Mouse (Mus musculus): ENCODE results near the gene Apopt1. TPM values are rescaled to one million over a fixed set of nuclear protein-coding genes. Genes with fewer than 3 reads are reported as not detected.

Apopt1 gene
- polyA plus RNA-seq, 1 experiment from 2014 or later: 47.9 TPM

- no peak for ATAC-seq (ENCODE audit: borderline replicate concordance, extremely low read depth, low FRiP score, low TSS enrichment)
Observed at GRCm38 (mm10) chr12:111737370-111737769, 24.3 kb downstream of the Apopt1 start.

GRCm38 (mm10) chr12:111738754-111739153, 25.7 kb downstream of the Apopt1 start:
- 18% methylated on average over 3 of the region's 3 CpGs for WGBS
- no peak for ATAC-seq (ENCODE audit: borderline replicate concordance, extremely low read depth, low FRiP score, low TSS enrichment)

More at GRCm38 (mm10) chr12:111737370-111737769, 24.3 kb downstream of the Apopt1 start:
- no peaks in the 10 kb centered on the region for H3K36me3 ChIP-seq
- 0 out of 2 replicates have a peak overlapping the region, but pooled peaks have one; percentile 6 for H3K27ac ChIP-seq
- no peak overlapping the region for H3K9ac ChIP-seq
- H3K9me3 ChIP-seq: no peaks in the 10 kb centered on the region
- H3K4me1 ChIP-seq: no peaks in the 10 kb centered on the region
- no peak overlapping the region for H3K4me2 ChIP-seq
- 51% methylated on average over 9 of the region's 9 CpGs for WGBS
- no peaks in the 10 kb centered on the region for H3K27me3 ChIP-seq
- no peak overlapping the region for H3K4me3 ChIP-seq

DNA sequence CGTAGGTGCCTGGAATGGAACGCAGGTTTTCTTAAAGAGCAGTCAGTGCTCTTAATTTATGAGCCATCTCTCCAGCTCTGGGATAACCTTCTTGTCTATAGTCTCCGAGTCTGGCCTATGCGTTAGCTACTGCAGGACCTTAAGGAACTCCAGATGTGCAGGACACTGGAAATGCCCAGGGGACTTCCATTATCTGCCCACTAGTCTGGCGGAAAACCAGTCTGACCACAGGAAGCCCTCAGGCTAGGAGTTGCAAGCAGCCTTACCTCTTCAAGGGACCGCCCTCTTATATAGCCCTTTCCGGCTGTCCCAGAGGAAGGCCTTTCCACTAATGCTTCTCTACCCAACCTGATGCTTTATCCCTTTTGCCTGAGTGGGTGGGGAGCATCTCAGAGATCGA, 28.3 kb downstream of the Apopt1 start:
- H3K36me3 ChIP-seq: no peaks in the 10 kb centered on the region

More at GRCm38 (mm10) chr12:111738754-111739153, 25.7 kb downstream of the Apopt1 start:
- no peaks in the 10 kb centered on the region for H3K27me3 ChIP-seq
- H3K4me3 ChIP-seq: no peak overlapping the region
- no peaks in the 10 kb centered on the region for H3K9me3 ChIP-seq
- no peak overlapping the region for H3K4me2 ChIP-seq
- no peaks in the 10 kb centered on the region for H3K36me3 ChIP-seq
- no peak overlapping the region for H3K27ac ChIP-seq
- H3K9ac ChIP-seq: no peak overlapping the region
- H3K4me1 ChIP-seq: peaks cover 7% of the 10 kb centered on the region

DNA sequence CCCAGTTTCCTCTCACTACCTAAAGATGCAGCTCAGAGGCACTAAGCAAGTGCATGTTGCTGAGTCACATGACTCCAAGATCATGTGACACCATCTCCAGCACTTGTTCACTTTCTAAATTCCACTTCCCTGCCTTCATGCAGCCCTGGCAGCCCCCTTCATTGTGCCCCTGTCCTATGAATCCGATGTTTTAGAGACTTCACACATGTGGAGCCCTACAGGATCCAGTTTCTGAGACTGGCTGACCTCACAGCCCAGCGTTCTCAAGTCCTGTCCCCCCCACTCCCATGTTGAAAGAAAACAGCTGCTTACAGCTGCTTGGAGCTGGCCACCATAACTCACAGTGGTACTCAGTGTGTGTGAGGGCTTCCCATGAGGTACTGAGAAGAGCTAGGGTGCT, 30.4 kb downstream of the Apopt1 start:
- ATAC-seq (ENCODE audit: borderline replicate concordance, extremely low read depth, low FRiP score, low TSS enrichment): peak; percentile 78

More for the DNA sequence above, 28.3 kb downstream of the Apopt1 start:
- no peak for ATAC-seq (ENCODE audit: borderline replicate concordance, extremely low read depth, low FRiP score, low TSS enrichment)
- no peak overlapping the region for H3K9ac ChIP-seq
- no peak overlapping the region for H3K4me2 ChIP-seq
- H3K4me3 ChIP-seq: no peak overlapping the region
- no peak overlapping the region for H3K27ac ChIP-seq
- no peaks in the 10 kb centered on the region for H3K27me3 ChIP-seq
- peaks cover 21% of the 10 kb centered on the region for H3K4me1 ChIP-seq
- WGBS: 76% methylated on average over 8 of the region's 8 CpGs
- no peaks in the 10 kb centered on the region for H3K9me3 ChIP-seq

DNA sequence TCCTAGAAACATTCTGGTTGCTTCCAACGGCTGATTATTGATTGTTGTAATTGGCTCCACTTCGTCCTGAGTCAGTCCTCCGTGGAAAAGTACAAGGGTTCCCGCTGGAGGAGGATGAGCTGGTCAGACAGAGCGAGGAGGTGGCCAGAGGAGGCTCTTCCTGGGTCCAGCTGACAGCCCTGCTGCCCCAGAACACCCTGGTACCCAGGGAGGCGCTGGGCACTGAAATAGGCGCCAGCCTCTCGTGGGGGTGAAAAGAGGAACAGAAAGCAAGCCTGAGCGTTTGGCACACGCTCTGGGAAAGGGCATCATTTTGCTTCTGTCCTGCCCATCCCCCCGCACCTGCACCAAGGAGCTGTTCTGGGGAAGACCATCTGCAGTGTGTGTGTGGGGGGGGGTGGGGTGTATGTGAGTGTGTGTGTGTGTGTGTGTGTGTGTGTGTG, 30.9 kb downstream of the Apopt1 start:
- no peak for ATAC-seq (ENCODE audit: borderline replicate concordance, extremely low read depth, low FRiP score, low TSS enrichment)
- 72% methylated on average over 11 of the region's 11 CpGs for WGBS

More for the DNA sequence above, 30.4 kb downstream of the Apopt1 start:
- Histone ChIP-seq H3K27ac (peak overlapping the region; percentile 67), H3K4me1 (peaks cover 24% of the 10 kb centered on the region), H3K9me3 (no peaks in the 10 kb centered on the region), H3K4me2 (no peak overlapping the region), H3K36me3 (no peaks in the 10 kb centered on the region), H3K4me3 (no peak overlapping the region), H3K9ac (no peak overlapping the region), H3K27me3 (no peaks in the 10 kb centered on the region)
- 37% methylated on average over 2 of the region's 2 CpGs for WGBS

DNA sequence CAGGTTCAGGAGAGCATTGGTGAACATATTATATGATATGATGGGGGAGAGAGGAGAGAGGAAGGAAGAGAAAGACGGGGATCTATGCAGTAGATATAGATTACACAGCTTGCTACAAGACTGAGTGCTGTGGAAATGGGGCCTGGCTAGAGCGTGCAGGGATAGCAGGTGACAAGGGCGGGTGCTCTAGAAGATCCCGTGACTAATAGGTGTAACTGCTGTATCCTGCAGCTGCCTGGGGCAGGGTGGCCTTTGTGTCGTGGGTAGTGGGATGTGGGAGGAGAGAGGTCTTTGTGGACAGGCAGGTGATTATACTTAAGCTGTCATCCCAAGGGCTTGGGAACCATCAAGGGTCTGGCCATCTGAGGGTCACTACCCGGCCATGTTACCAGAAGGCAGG, 32.2 kb downstream of the Apopt1 start:
- no peaks in the 10 kb centered on the region for H3K36me3 ChIP-seq
- no peak overlapping the region for H3K9ac ChIP-seq
- WGBS: 72% methylated on average over 6 of the region's 6 CpGs
- ATAC-seq (ENCODE audit: borderline replicate concordance, extremely low read depth, low FRiP score, low TSS enrichment): no peak
- H3K9me3 ChIP-seq: no peaks in the 10 kb centered on the region
- H3K4me2 ChIP-seq: no peak overlapping the region
- H3K4me3 ChIP-seq: no peak overlapping the region
- H3K4me1 ChIP-seq: peaks cover 24% of the 10 kb centered on the region
- H3K27me3 ChIP-seq: no peaks in the 10 kb centered on the region
- H3K27ac ChIP-seq: no peak overlapping the region

More for the DNA sequence above, 30.9 kb downstream of the Apopt1 start:
- Histone ChIP-seq H3K27me3 (no peaks in the 10 kb centered on the region), H3K4me3 (no peak overlapping the region), H3K27ac (peak overlapping the region; percentile 67), H3K4me2 (no peak overlapping the region), H3K36me3 (no peaks in the 10 kb centered on the region), H3K9me3 (no peaks in the 10 kb centered on the region), H3K4me1 (peaks cover 24% of the 10 kb centered on the region), H3K9ac (no peak overlapping the region)

- no peaks in the 10 kb centered on the region for H3K27me3 ChIP-seq
- ATAC-seq (ENCODE audit: borderline replicate concordance, extremely low read depth, low FRiP score, low TSS enrichment): peak; percentile 87
- peak overlapping the region; percentile 78 for H3K27ac ChIP-seq
- H3K9ac ChIP-seq: no peak overlapping the region
- 42% methylated on average over 5 of the region's 5 CpGs for WGBS
- peaks cover 24% of the 10 kb centered on the region for H3K4me1 ChIP-seq
- no peak overlapping the region for H3K4me3 ChIP-seq
- H3K9me3 ChIP-seq: no peaks in the 10 kb centered on the region
- H3K4me2 ChIP-seq: peak overlapping the region; percentile 11; the same call in 1 of the 2 replicates
- no peaks in the 10 kb centered on the region for H3K36me3 ChIP-seq
Observed at GRCm38 (mm10) chr12:111746091-111746490, 33.0 kb downstream of the Apopt1 start.

- no peak overlapping the region for H3K27ac ChIP-seq
- 81% methylated on average over 7 of the region's 7 CpGs for WGBS
- H3K9me3 ChIP-seq: no peaks in the 10 kb centered on the region
- H3K4me2 ChIP-seq: no peak overlapping the region
- H3K4me1 ChIP-seq: peaks cover 24% of the 10 kb centered on the region
- H3K9ac ChIP-seq: no peak overlapping the region
- no peak for ATAC-seq (ENCODE audit: borderline replicate concordance, extremely low read depth, low FRiP score, low TSS enrichment)
- no peaks in the 10 kb centered on the region for H3K27me3 ChIP-seq
- no peaks in the 10 kb centered on the region for H3K36me3 ChIP-seq
- no peak overlapping the region for H3K4me3 ChIP-seq
Observed at GRCm38 (mm10) chr12:111747421-111747820, 34.4 kb downstream of the Apopt1 start.

- Histone ChIP-seq H3K27ac (no peak overlapping the region), H3K4me2 (no peak overlapping the region), H3K27me3 (no peaks in the 10 kb centered on the region), H3K9ac (no peak overlapping the region), H3K36me3 (no peaks in the 10 kb centered on the region), H3K9me3 (no peaks in the 10 kb centered on the region), H3K4me1 (peaks cover 8% of the 10 kb centered on the region), H3K4me3 (no peak overlapping the region)
- WGBS: 90% methylated on average over 3 of the region's 3 CpGs
- ATAC-seq (ENCODE audit: borderline replicate concordance, extremely low read depth, low FRiP score, low TSS enrichment): no peak
Observed at GRCm38 (mm10) chr12:111750739-111751138, 37.7 kb downstream of the Apopt1 start.

DNA sequence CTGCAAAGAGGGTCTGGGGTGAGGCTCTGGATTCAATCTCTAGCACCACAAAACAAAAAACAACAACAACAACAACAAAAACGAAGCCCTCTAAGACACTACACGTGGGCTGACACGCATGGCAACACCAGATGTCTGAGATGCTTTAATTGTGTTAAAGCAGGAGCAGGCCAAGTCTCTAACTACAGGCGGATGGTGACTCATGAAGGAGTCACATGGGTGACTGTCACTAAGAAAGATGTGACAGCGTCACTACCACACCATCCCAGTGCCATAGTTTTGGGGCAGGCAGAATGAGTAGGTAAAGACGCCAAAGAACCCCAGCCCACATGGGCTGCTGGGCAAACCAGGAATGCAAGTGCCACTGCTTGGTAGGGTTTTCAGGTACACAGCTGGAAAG, 39.4 kb downstream of the Apopt1 start:
- H3K4me2 ChIP-seq: no peak overlapping the region
- H3K36me3 ChIP-seq: no peaks in the 10 kb centered on the region
- no peak overlapping the region for H3K4me3 ChIP-seq
- H3K9ac ChIP-seq: no peak overlapping the region
- ATAC-seq (ENCODE audit: borderline replicate concordance, extremely low read depth, low FRiP score, low TSS enrichment): no peak
- H3K27me3 ChIP-seq: no peaks in the 10 kb centered on the region
- no peaks in the 10 kb centered on the region for H3K4me1 ChIP-seq
- 87% methylated on average over 6 of the region's 6 CpGs for WGBS
- no peak overlapping the region for H3K27ac ChIP-seq
- H3K9me3 ChIP-seq: no peaks in the 10 kb centered on the region

DNA sequence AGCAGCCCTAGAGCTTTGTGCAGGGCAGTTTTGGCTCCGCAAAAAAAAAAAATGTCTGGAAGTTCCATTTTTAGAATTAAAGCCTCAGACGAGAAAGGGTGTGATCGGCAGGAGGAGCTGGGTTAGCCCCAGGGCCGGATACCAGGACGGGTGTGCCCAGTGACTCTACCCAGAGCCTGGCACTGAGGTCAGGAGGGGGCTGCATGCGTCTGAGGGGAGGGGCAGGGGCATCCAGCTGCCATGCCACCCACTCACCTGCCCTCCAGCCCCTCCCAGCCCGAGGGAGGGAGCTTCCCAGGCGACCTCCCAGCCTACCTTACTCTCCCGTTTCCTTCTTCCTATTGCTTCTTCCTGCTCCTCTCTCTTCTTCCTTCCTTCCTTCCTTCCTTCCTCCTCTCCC, 40.3 kb downstream of the Apopt1 start:
- Histone ChIP-seq H3K9me3 (no peaks in the 10 kb centered on the region), H3K4me3 (no peak overlapping the region), H3K36me3 (no peaks in the 10 kb centered on the region), H3K4me1 (peaks cover 7% of the 10 kb centered on the region), H3K4me2 (no peak overlapping the region), H3K27ac (no peak overlapping the region), H3K9ac (no peak overlapping the region), H3K27me3 (no peaks in the 10 kb centered on the region)
- no peak for ATAC-seq (ENCODE audit: borderline replicate concordance, extremely low read depth, low FRiP score, low TSS enrichment)
- 51% methylated on average over 9 of the region's 9 CpGs for WGBS

DNA sequence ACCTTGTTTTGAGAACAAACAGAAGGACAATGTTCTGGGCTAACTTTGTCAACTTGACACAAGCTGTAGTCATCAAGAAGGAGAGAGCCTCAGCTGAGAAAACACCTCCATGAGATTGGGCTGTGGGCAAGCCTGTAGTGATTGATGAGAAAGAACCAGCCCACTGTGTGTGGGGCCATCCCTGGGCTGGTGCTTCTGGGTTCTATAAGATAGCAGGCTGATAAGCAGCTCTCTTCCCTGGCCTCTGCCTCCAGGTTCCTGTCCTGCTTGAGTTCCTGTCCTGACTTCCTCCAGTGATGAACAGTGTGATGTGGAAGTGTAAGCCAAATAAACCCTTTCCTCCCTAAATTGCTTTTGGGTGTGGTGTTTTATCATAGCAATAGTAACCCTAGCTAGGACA, 41.6 kb downstream of the Apopt1 start:
- H3K27ac ChIP-seq: no peak overlapping the region

DNA sequence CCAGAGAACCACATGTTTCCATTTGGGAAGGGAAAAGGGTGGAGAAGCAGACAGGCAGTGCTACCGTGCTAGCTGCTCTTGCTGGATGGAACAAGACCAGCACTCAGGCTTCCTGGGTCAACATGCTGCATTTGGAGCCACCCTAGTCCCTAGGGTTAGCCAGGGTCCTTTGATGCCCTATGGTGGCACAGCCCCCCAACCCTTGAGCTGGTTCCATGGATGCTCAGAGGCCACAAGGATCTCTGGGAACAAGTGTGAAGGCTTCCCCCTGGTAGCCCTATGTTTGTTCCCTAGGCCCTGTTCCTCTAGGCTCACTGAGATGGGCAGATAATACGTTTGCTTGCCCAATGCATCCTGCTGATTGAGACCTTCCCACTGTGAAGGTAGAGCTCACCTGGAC, 42.2 kb downstream of the Apopt1 start:
- no peak overlapping the region for H3K27ac ChIP-seq
- no peak overlapping the region for H3K4me2 ChIP-seq
- H3K9ac ChIP-seq: no peak overlapping the region
- no peak for ATAC-seq (ENCODE audit: borderline replicate concordance, extremely low read depth, low FRiP score, low TSS enrichment)
- peaks cover 16% of the 10 kb centered on the region for H3K4me1 ChIP-seq
- no peaks in the 10 kb centered on the region for H3K9me3 ChIP-seq
- WGBS: 53% methylated on average over 2 of the region's 2 CpGs
- no peaks in the 10 kb centered on the region for H3K36me3 ChIP-seq
- H3K27me3 ChIP-seq: no peaks in the 10 kb centered on the region
- H3K4me3 ChIP-seq: no peak overlapping the region

More for the DNA sequence above, 41.6 kb downstream of the Apopt1 start:
- Histone ChIP-seq H3K9me3 (no peaks in the 10 kb centered on the region), H3K4me3 (no peak overlapping the region), H3K27me3 (no peaks in the 10 kb centered on the region), H3K4me2 (no peak overlapping the region), H3K36me3 (no peaks in the 10 kb centered on the region), H3K4me1 (peaks cover 11% of the 10 kb centered on the region), H3K9ac (no peak overlapping the region)
- no peak for ATAC-seq (ENCODE audit: borderline replicate concordance, extremely low read depth, low FRiP score, low TSS enrichment)
